Mouse (Mus musculus) lung, embryonic 14.5 days (tissue): Measurements from ENCODE around the gene Mob4. TPM values are rescaled to one million over a fixed set of nuclear protein-coding genes. Genes with fewer than 3 reads are reported as not detected.

Experiments
- ATAC-seq: fragments of 200-750 bp; cut with Nextera tagmentation; 2 replicates; pipeline ENCODE4 v1.8.0; 2017; ENCODE audit warnings: mild to moderate bottlenecking, moderate TSS enrichment, moderate library complexity; ENCODE audit not compliant: insufficient read depth
- DNase-seq: peaks from one replicate; pipeline ENCODE4 v3.0.0-alpha.2; 2015
- H3K27ac ChIP-seq: fragments of 300-500 bp; sonication (generic); 2 replicates; pipeline ENCODE4 v1.5.1; 2014; ENCODE audit warnings: low read depth, mild to moderate bottlenecking, moderate library complexity
- H3K27me3 ChIP-seq: fragments of 300-500 bp; sonication (generic); 2 replicates; pipeline ENCODE4 v1.6.1; 2014; ENCODE audit warnings: low read length, control low read depth; ENCODE audit not compliant: insufficient read depth
- H3K36me3 ChIP-seq: fragments of 300-500 bp; sonication (generic); 2 replicates; pipeline ENCODE4 v1.6.1; 2014; ENCODE audit warnings: control low read depth; ENCODE audit not compliant: insufficient read depth
- H3K4me1 ChIP-seq: fragments of 300-500 bp; sonication (generic); 2 replicates; pipeline ENCODE4 v1.6.1; 2014; ENCODE audit warnings: antibody characterized with exemption, control low read depth; ENCODE audit not compliant: insufficient read depth
- H3K4me2 ChIP-seq: fragments of 300-500 bp; sonication (generic); 2 replicates; pipeline ENCODE4 v1.6.1; 2014; ENCODE audit warnings: mild to moderate bottlenecking
- H3K4me3 ChIP-seq: fragments of 300-500 bp; sonication (generic); 2 replicates; pipeline ENCODE4 v1.5.1; 2014; ENCODE audit warnings: low read depth, low read length
- H3K9ac ChIP-seq: fragments of 300-500 bp; sonication (generic); 2 replicates; pipeline ENCODE4 v1.6.1; 2014
- H3K9me3 ChIP-seq: fragments of 300-500 bp; sonication (generic); 2 replicates; pipeline ENCODE4 v1.6.1; 2016; ENCODE audit warnings: low read depth, low read length, control low read depth
- CTCF ChIP-seq: IDR thresholded peaks from 2 replicates; pipeline ENCODE4 v1.5.1; 2016; ENCODE audit warnings: antibody characterized with exemption, low read depth
- WGBS: fragments of 180-500 bp; shearing (Covaris S2); extraction: QIAGEN DNeasy Blood & Tissue Kit; methylation state at CpG from one replicate; pipeline ENCODE4 v1.1.7; 2014; 5-methylcytosine and 5-hydroxymethylcytosine counted together
- polyA plus RNA-seq: library from polyadenylated mRNA; unstranded; fragments of >200 nt; fragmentation: Nextera tagmentation; extraction: Ambion mirVana; gene quantifications from 2 replicates; pipeline ENCODE4 v1.2.1, GENCODE M21; 2014

Gene Mob4
- polyA plus RNA-seq, 1 experiment from 2014 or later = 141 TPM

GRCm38 (mm10) chr1:55158821-55159220, 27.8 kb downstream of the Mob4 start:
- H3K27me3 ChIP-seq = no peaks in the 10 kb centered on the region
- 80% methylated on average over 8 of the region's 8 CpGs for WGBS
- H3K9ac ChIP-seq = no peak overlapping the region
- no peak overlapping the region for H3K4me2 ChIP-seq
- H3K4me3 ChIP-seq = no peak overlapping the region
- H3K9me3 ChIP-seq = no peaks in the 10 kb centered on the region
- no peak for TF ChIP-seq CTCF
- H3K36me3 ChIP-seq = peaks cover 41% of the 10 kb centered on the region
- ATAC-seq = no peak
- no peaks in the 10 kb centered on the region for H3K4me1 ChIP-seq
- DNase-seq = no peak
- no peak overlapping the region for H3K27ac ChIP-seq

DNA sequence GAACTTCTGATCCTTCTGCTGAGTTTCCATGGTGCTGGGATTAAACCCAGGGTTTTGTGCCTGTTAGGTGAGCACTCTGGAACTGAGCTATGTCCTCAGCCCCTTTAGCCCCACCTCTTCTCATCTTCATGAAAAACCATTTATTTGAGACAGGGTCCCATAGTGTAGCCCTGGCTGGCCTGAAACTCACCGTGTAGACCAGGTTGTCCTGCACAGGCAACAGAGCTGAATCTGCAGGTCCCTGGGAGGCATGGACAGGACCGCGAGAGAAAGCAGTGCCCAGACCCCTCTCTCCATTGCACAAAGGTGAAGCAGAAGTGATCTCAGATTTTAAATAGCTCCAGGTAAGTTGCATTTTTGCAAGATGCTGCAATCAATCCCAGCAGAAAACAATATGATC, 29.2 kb downstream of the Mob4 start:
- DNase-seq = no peak
- Histone ChIP-seq H3K36me3 (peaks cover 37% of the 10 kb centered on the region), H3K4me1 (no peaks in the 10 kb centered on the region), H3K4me3 (no peak overlapping the region), H3K27me3 (no peaks in the 10 kb centered on the region), H3K9ac (no peak overlapping the region), H3K9me3 (no peaks in the 10 kb centered on the region), H3K27ac (no peak overlapping the region), H3K4me2 (no peak overlapping the region)
- TF ChIP-seq CTCF = no peak
- no peak for ATAC-seq
- 83% methylated on average over 3 of the region's 3 CpGs for WGBS

GRCm38 (mm10) chr1:55160831-55161638, 30.0 kb downstream of the Mob4 start:
- no peak overlapping the region for H3K27ac ChIP-seq

GRCm38 (mm10) chr1:55161895-55162294, 30.9 kb downstream of the Mob4 start:
- DNase-seq (peak; percentile 39), ATAC-seq (no peak)
- peak; percentile 45 for TF ChIP-seq CTCF
- Histone ChIP-seq H3K9ac (no peak overlapping the region), H3K27ac (no peak overlapping the region), H3K36me3 (peaks cover 21% of the 10 kb centered on the region), H3K4me2 (no peak overlapping the region), H3K9me3 (no peaks in the 10 kb centered on the region), H3K4me1 (no peaks in the 10 kb centered on the region), H3K4me3 (no peak overlapping the region), H3K27me3 (no peaks in the 10 kb centered on the region)
- 79% methylated on average over 7 of the region's 7 CpGs for WGBS

More at GRCm38 (mm10) chr1:55160831-55161638, 30.0 kb downstream of the Mob4 start:
- Histone ChIP-seq H3K9me3 (no peaks in the 10 kb centered on the region), H3K36me3 (peaks cover 29% of the 10 kb centered on the region), H3K4me1 (no peaks in the 10 kb centered on the region), H3K4me3 (no peak overlapping the region), H3K27me3 (no peaks in the 10 kb centered on the region), H3K9ac (no peak overlapping the region), H3K4me2 (no peak overlapping the region)
- ATAC-seq (no peak), DNase-seq (no peak)
- WGBS = 87% methylated on average over 17 of the region's 17 CpGs
- no peak for TF ChIP-seq CTCF

GRCm38 (mm10) chr1:55162781-55163180, 31.8 kb downstream of the Mob4 start:
- H3K4me3 ChIP-seq = no peak overlapping the region
- ATAC-seq (no peak), DNase-seq (no peak)
- H3K4me1 ChIP-seq = no peaks in the 10 kb centered on the region
- H3K9ac ChIP-seq = no peak overlapping the region
- no peaks in the 10 kb centered on the region for H3K27me3 ChIP-seq
- TF ChIP-seq CTCF = no peak
- 66% methylated on average over 5 of the region's 5 CpGs for WGBS
- no peak overlapping the region for H3K27ac ChIP-seq
- peaks cover 13% of the 10 kb centered on the region for H3K36me3 ChIP-seq
- no peaks in the 10 kb centered on the region for H3K9me3 ChIP-seq
- H3K4me2 ChIP-seq = no peak overlapping the region

GRCm38 (mm10) chr1:55164005-55164404, 33.0 kb downstream of the Mob4 start:
- H3K4me1 ChIP-seq = no peaks in the 10 kb centered on the region
- no peaks in the 10 kb centered on the region for H3K27me3 ChIP-seq
- no peak overlapping the region for H3K27ac ChIP-seq
- peaks cover 6% of the 10 kb centered on the region; the same call in 1 of the 2 replicates for H3K36me3 ChIP-seq
- ATAC-seq = no peak
- H3K4me3 ChIP-seq = no peak overlapping the region
- H3K9me3 ChIP-seq = no peaks in the 10 kb centered on the region; the same call in 1 of the 2 replicates
- no peak for TF ChIP-seq CTCF
- H3K9ac ChIP-seq = no peak overlapping the region
- 46% methylated on average over 5 of the region's 5 CpGs for WGBS
- H3K4me2 ChIP-seq = no peak overlapping the region
- DNase-seq = peak; percentile 42

GRCm38 (mm10) chr1:55167560-55167959, 36.5 kb downstream of the Mob4 start:
- Histone ChIP-seq H3K4me3 (no peak overlapping the region), H3K4me1 (no peaks in the 10 kb centered on the region), H3K27me3 (no peaks in the 10 kb centered on the region), H3K9me3 (peaks cover 3% of the 10 kb centered on the region; the same call in 1 of the 2 replicates), H3K4me2 (no peak overlapping the region), H3K36me3 (no peaks in the 10 kb centered on the region), H3K9ac (no peak overlapping the region), H3K27ac (no peak overlapping the region)
- ATAC-seq = no peak
- no peak for TF ChIP-seq CTCF
- no peak for DNase-seq
- 67% methylated on average over 4 of the region's 4 CpGs for WGBS
